Mouse (Mus musculus) intestine, postnatal 0 days (tissue): Measurements from ENCODE around the gene Rgs17. TPM values are rescaled to one million over a fixed set of nuclear protein-coding genes. Genes with fewer than 3 reads are reported as not detected.

ENCODE experiments used
- ATAC-seq: fragments of 200-750 bp; cut with Nextera tagmentation; 2 replicates; pipeline ENCODE4 v1.8.0; 2017; ENCODE audit warnings: mild to moderate bottlenecking, moderate TSS enrichment, moderate library complexity
- H3K27ac ChIP-seq: fragments of 300-500 bp; sonication (generic); 2 replicates; pipeline ENCODE4 v1.5.1; 2014; ENCODE audit warnings: mild to moderate bottlenecking, low read depth, low read length, moderate library complexity
- H3K27me3 ChIP-seq: fragments of 300-500 bp; sonication (generic); replicated peaks from 2 replicates; pipeline ENCODE4 v1.6.1; 2014; ENCODE audit warnings: low read length, mixed read lengths; ENCODE audit not compliant: control insufficient read depth, insufficient read depth
- H3K36me3 ChIP-seq: fragments of 300-500 bp; sonication (generic); 2 replicates; pipeline ENCODE4 v1.6.1; 2014; ENCODE audit warnings: mild to moderate bottlenecking, moderate library complexity; ENCODE audit not compliant: control insufficient read depth, insufficient read depth
- H3K4me1 ChIP-seq: fragments of 300-500 bp; sonication (generic); replicated peaks from 2 replicates; pipeline ENCODE4 v1.6.1; 2014; ENCODE audit warnings: antibody characterized with exemption, low read length, mixed read lengths; ENCODE audit not compliant: control insufficient read depth, insufficient read depth
- H3K4me2 ChIP-seq: fragments of 300-500 bp; sonication (generic); replicated peaks from 2 replicates; pipeline ENCODE4 v1.6.1; 2014; ENCODE audit warnings: low read depth, mild to moderate bottlenecking, moderate library complexity
- H3K4me3 ChIP-seq: fragments of 300-500 bp; sonication (generic); 2 replicates; pipeline ENCODE4 v1.5.1; 2014; ENCODE audit warnings: low read depth, low read length
- H3K9ac ChIP-seq: fragments of 300-500 bp; sonication (generic); 2 replicates; pipeline ENCODE4 v1.6.1; 2014; ENCODE audit warnings: mild to moderate bottlenecking, low read depth, low read length
- H3K9me3 ChIP-seq: fragments of 300-500 bp; sonication (generic); 2 replicates; pipeline ENCODE4 v1.6.1; 2016; ENCODE audit warnings: mixed run types; ENCODE audit not compliant: control insufficient read depth
- CTCF ChIP-seq: sonication (generic); IDR thresholded peaks from 2 replicates; pipeline ENCODE4 v1.5.1; 2016; ENCODE audit warnings: low read depth, mild to moderate bottlenecking, control low read depth, antibody characterized with exemption, moderate library complexity
- WGBS: fragments of 180-500 bp; shearing (Covaris S2); extraction: QIAGEN DNeasy Blood & Tissue Kit; methylation state at CpG from one replicate; pipeline ENCODE4 v1.1.7; 2014; 5-methylcytosine and 5-hydroxymethylcytosine counted together
- polyA plus RNA-seq: library from polyadenylated mRNA; unstranded; fragments of >200 nt; fragmentation: Nextera tagmentation; extraction: Ambion mirVana; gene quantifications from 2 replicates; pipeline ENCODE4 v1.2.1, GENCODE M21; 2015

Rgs17 gene
- polyA plus RNA-seq, 1 experiment from 2014 or later, result 1.3 TPM

GRCm38 (mm10) chr10:5853290-5853868 is 68.8 kb downstream of the Rgs17 start:
- H3K4me2 ChIP-seq, result no peak overlapping the region
- H3K4me1 ChIP-seq, result no peaks in the 10 kb centered on the region
- no peaks in the 10 kb centered on the region for H3K27me3 ChIP-seq
- 88% methylated on average over 8 of the region's 8 CpGs for WGBS
- no peak overlapping the region for H3K4me3 ChIP-seq
- no peak overlapping the region for H3K27ac ChIP-seq
- no peaks in the 10 kb centered on the region for H3K9me3 ChIP-seq
- no peak for TF ChIP-seq CTCF
- H3K9ac ChIP-seq, result no peak overlapping the region
- no peaks in the 10 kb centered on the region for H3K36me3 ChIP-seq
- ATAC-seq, result no peak

- no peak for ATAC-seq
- Histone ChIP-seq H3K4me3 (no peak overlapping the region), H3K4me2 (no peak overlapping the region), H3K4me1 (no peaks in the 10 kb centered on the region), H3K36me3 (no peaks in the 10 kb centered on the region), H3K27me3 (no peaks in the 10 kb centered on the region), H3K9me3 (no peaks in the 10 kb centered on the region), H3K9ac (no peak overlapping the region), H3K27ac (no peak overlapping the region)
- 35% methylated on average over 2 of the region's 2 CpGs for WGBS
- peak; percentile 68 for TF ChIP-seq CTCF
Measured at GRCm38 (mm10) chr10:5846939-5847338, 75.3 kb downstream of the Rgs17 start.

GRCm38 (mm10) chr10:5841369-5841768 is 80.8 kb downstream of the Rgs17 start:
- no peaks in the 10 kb centered on the region for H3K4me1 ChIP-seq
- no peak for ATAC-seq
- no peak overlapping the region for H3K27ac ChIP-seq
- H3K9ac ChIP-seq, result no peak overlapping the region
- WGBS, result 83% methylated on average over 4 of the region's 4 CpGs
- H3K4me3 ChIP-seq, result no peak overlapping the region
- H3K36me3 ChIP-seq, result no peaks in the 10 kb centered on the region
- peak; percentile 79 for TF ChIP-seq CTCF
- H3K9me3 ChIP-seq, result no peaks in the 10 kb centered on the region
- H3K27me3 ChIP-seq, result no peaks in the 10 kb centered on the region
- H3K4me2 ChIP-seq, result no peak overlapping the region

GRCm38 (mm10) chr10:5826336-5827025 is 95.7 kb downstream of the Rgs17 start:
- no peak overlapping the region for H3K4me2 ChIP-seq
- no peaks in the 10 kb centered on the region for H3K27me3 ChIP-seq
- no peaks in the 10 kb centered on the region; the same call in 1 of the 2 replicates for H3K4me1 ChIP-seq
- no peaks in the 10 kb centered on the region for H3K36me3 ChIP-seq
- no peak for TF ChIP-seq CTCF
- 66% methylated on average over 6 of the region's 6 CpGs for WGBS
- ATAC-seq, result no peak
- H3K4me3 ChIP-seq, result no peak overlapping the region
- no peaks in the 10 kb centered on the region for H3K9me3 ChIP-seq
- no peak overlapping the region for H3K9ac ChIP-seq
- no peak overlapping the region for H3K27ac ChIP-seq

- Histone ChIP-seq H3K36me3 (peaks cover 2% of the 10 kb centered on the region; the same call in 1 of the 2 replicates), H3K4me2 (peak overlapping the region; percentile 85), H3K9me3 (no peaks in the 10 kb centered on the region), H3K27ac (peak overlapping the region; percentile 93), H3K4me1 (no peaks in the 10 kb centered on the region; the same call in 1 of the 2 replicates), H3K4me3 (peak overlapping the region; percentile 90), H3K27me3 (no peaks in the 10 kb centered on the region), H3K9ac (peak overlapping the region; percentile 45)
- peak; percentile 75 for TF ChIP-seq CTCF
- ATAC-seq, result no peak
- whole genome bisulfite sequencing, result 0% methylated on average over 3 of the region's 3 CpGs
Measured at GRCm38 (mm10) chr10:5824779-5825178, 97.4 kb downstream of the Rgs17 start.

GRCm38 (mm10) chr10:5823740-5824491 is 98.3 kb downstream of the Rgs17 start, which contains the start of gene Mtrf1l:
Gene Mtrf1l (minus strand): TSS chr10:5823910.
- Histone ChIP-seq H3K4me3 (peak within 1 kb of the TSS; percentile 90), H3K27me3 (no peaks in the 10 kb centered on the region), H3K9ac (peak within 1 kb of the TSS; percentile 88), H3K27ac (peak within 1 kb of the TSS; percentile 93), H3K36me3 (peaks cover 10% of the 10 kb centered on the region), H3K4me2 (peak within 1 kb of the TSS; percentile 85), H3K9me3 (no peaks in the 10 kb centered on the region), H3K4me1 (no peaks in the 10 kb centered on the region; the same call in 1 of the 2 replicates)
- ATAC-seq, result peak; percentile 95
- under 1% methylated on average over 47 of the region's 47 CpGs for WGBS
- TF ChIP-seq CTCF, result peak; percentile 42
